Mouse (Mus musculus) mouse embryonic stem cell (cell line): ENCODE data around the gene Tpr.

Source experiments
- in situ Hi-C, 2 experiments: fragments of 300-500 bp; cut with MboI; formaldehyde crosslinking; loops; 1 replicate in 1 of 2; 3 replicates in 1 of 2; pipeline ENCODE4 v1.14.3; 2019 to 2020; ENCODE audit warnings: low sequenced_read_pairs in 2 of 2, low pct_unique_long_range_greater_than_20kb in 1 of 2, mixed read lengths in 1 of 2; ENCODE audit not compliant: unreplicated experiment in 1 of 2

The Tpr gene

DNA sequence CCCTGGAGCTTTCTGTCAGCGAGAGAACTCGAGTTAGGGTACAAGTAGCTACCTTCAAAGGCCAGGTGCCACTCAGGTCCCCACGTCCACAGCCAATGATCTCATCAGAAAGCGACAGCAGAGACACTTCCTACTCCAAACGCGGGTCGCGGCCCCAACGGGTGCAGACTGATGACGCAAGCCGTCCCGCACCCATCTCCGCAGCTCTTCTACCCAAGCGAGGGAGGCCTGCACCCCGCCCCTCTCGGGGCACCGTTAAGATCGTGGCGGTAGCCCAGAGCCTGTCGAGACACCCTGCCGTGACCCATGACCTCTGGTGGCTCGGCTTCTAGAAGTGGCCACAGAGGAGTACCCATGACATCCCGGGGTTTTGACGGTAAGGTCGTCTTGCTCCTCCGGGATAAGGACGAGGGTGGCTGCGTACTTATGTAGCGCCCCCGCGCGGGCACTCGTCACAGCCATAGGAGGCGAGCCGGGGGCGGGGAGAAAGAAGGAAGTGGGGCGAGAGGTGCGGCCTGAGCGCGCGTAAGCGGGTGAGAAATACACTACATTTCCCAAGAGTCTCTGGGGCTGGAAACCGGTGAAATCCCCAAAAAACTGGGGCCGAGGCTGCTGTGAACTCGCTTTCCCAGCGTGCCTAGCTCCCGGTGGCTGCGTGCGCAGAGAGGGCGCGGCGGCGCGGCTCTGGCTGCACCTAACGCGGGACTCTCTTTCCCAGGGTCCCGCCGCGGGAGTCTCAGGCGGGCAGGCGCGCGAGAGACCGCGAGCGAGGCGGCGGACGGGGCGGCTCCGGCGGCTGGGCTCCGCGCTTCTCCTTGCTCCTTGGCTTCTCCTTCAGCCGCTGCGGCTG is at the start of gene Tpr, which contains the start of gene Odr4:
TSS of gene Tpr (plus strand) at position 201 of the 850 bp plus-strand sequence.
TSS of gene Odr4 (minus strand) at position 443 of the 850 bp plus-strand sequence.
- in situ Hi-C loops = no loop called here

DNA sequence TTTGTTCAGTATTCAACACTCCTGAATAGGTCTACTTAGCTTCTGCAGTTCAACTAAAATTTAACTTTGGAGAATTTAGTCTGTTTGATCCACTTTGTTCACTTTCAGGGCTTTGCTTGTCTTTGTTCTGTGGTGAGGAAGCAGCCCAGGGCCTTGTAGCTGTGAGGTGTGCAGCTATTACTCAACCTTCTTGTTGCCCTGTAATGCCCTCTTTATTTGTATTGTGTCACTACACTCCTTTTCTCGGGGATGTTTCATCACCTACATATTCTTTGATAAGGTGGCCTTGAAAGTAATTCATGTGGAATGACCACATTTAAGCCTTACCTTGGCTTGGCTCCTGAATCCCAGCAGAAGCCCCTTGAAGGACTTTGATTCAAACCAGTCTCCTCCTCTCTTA is 31.8 kb upstream of the Tpr start:
- in situ Hi-C loops = no loop called here

DNA sequence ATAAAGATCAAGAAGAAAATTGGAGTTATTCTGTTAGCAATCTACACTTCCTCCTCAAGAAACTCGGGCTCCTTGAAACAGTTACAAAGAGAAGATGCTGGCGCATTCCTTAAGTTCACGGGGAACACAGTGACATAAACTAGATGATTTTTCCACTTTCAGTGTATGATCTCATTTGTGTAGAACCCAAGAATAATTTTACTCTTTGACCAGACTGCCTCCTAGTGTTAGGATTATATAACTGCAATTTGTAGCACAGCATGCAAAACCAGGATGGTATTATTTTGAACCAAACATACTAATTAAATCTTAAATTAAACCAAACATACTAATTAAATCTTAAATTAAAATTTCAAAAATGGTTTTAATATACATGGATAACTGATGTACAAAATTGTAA is 19.7 kb upstream of the Tpr start:
- in situ Hi-C loops = no loop called here

DNA sequence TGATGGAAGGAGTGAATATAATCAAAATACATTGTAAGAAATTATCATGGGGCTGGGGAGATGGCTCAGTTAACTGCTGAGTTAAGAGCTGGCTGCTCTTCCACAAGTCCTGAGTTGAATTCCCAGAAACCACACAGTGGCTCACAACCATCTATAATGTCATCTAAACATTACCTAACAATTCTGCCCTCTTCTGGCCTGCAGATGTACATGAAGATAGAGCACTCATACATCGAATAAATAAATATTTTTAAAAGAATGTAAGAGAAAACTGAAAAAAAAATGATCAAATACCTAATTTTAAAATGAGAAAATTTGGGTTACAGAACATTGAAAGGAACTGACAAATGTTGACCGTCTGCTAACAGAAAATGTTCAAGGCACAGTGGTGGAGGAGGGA is 18.4 kb upstream of the Tpr start:
- in situ Hi-C loops = no loop called here

DNA sequence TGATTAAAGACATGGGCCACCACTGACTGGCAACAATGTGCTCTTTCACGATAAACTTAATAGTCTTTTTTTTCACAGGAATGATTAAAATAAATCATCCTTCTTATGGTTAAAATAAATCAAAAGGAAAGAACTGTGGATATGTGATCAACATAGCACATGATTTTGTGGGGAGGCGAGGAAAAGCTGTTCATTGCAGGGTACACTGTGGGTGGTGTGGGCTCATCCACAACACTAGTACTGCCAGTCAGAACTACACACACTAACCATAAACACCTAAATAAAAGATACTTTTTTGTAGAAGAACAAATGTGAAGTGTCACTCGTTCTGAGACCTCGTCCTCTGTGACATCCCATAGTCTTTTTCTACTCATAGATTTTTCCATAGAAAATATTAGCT is 8.5 kb upstream of the Tpr start:
- in situ Hi-C loops = no loop called here

DNA sequence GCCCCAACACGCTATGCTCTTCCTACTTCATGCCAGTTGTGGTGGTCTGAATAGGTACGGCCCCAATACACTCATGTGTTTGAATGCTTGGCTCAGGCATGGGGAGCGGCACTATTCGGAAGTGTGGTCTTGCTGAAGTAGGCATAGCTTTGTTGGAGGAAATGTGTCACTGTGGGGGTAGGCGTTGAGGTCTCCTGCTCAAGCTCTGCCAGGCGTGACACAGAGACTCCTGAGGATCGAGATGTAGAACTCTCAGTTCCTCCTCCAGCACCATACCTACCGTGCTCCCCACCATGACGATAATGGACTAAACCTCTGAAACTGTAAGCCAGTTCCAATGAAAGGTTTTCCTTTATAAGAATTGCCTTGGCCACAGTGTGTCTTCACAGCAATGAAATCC is 5.1 kb upstream of the Tpr start:
- in situ Hi-C loops = no loop called here

DNA sequence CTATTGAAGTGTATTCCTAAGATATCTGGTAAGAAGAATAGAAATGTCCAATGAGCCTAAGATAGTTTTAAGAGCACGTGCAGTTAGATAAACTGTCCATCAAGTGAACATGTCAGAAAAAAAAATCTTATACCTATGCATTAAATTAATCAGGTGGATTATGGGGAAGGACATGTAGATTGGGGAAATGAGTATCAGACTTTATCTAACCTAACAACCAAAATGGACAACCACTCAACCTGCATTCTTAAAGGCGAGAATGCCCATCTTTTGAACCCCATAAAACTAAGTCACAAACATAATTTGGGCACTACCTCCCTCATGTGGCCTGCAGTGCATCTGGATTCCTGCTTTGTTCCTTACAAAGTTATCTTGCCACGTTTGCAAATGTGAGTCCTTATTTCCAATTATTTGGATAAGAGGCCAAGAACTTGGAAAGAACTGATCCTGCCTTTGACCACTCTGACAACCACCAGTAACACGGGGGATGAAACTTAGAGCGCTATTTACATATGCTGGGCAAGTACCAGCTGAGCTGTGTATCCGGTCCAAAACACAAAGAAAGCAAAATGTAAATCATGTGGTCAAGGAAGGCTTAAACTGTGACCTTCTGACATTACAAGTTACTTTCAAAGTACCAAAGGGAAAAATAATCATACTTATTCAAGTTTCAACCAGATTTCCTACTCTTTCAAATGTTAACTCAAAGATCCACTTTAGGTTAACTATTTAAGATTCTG is 3.1 kb upstream of the Tpr start:
- in situ Hi-C loops = no loop called here

DNA sequence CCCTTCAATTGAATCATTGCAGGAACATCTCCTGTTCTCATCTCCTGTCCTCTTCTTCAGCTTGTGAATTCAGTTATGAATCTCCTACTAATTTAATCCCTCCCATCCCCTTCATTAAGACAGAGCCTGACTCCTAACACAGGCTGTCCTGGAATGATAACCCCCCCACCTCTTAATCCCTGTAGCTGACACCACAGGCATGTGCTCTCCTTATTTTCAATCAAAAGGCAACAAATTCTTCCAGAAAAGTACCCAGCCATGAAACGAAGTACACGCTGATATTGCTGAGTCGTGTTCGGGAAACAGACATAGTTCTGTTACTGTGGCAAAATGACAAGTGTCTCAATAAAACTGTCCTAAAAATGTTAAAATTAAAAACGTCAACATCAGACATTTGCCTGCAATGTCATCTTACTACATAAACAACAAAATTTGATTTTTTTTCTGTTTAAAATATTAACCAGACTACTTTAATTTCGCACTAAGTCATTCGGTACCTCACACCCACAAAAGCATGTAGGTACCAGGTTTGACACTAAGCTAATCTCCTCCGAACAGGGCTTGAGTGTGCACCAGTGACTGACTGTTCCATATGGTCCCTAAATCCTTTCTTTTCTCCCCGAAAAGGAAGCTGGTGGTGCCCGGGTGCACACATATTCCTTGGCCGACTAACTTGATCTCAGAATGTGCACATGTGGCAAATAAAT is 554 bp upstream of the Tpr start:
- in situ Hi-C loops = no loop called here

DNA sequence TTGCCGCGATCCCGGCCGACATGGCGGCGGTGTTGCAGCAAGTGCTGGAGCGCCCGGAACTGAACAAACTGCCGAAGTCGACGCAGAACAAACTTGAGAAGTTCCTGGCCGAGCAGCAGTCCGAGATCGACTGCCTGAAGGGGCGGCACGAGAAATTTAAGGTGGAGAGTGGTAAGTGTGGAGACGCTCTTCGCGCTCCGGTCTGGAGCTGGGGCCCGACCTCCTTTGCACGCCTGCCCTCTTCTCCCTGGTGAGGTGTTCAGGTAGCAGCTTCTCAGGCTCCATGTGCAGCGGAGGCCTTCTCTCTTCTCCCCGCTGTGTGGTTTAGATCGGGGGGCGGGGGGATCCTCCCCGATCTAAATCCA is 832 bp downstream of the Tpr start:
- in situ Hi-C loops = no loop called here

DNA sequence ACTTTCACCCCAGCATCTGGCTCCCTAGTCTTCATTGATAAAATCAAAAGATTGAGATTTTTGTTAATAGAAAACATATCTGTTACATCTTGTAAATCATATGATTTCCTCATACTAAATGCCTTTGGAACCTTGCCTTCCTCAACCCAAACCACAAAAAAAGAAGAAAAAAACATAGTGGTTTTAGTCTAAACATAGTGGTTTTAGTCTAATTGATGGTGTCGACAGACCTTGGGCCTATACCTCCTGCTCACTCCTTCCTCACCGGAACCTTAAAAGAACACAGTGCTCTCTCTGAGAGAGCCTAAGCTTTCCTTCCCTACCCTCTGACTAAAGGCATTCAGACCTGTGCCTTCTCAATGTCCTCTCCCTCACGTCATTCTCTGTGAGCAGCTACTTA is 3.4 kb downstream of the Tpr start:
- in situ Hi-C loops = no loop called here

DNA sequence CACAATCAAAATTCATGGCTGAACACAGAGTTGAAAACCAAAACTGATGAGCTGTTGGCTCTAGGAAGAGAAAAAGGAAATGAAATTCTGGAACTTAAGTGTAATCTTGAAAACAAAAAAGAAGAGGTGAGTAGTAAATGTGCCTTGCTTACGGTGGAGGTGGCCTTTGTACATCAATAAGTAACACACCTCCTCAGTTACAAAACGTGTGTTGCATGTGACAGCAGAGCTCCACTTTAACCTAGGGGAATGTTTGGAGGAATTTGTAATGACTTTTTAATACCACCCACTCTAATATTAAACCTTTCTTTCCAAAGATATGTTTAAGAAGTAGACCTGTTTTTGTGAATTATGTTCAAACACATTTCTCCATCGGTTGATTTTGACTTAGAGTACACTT is 11.3 kb downstream of the Tpr start:
- in situ Hi-C loops = loop anchor here in 1 of 2 experiments (25.0 kb wide), 1 partner anchor 1008 kb away; no protein-coding TSS in a partner anchor

DNA sequence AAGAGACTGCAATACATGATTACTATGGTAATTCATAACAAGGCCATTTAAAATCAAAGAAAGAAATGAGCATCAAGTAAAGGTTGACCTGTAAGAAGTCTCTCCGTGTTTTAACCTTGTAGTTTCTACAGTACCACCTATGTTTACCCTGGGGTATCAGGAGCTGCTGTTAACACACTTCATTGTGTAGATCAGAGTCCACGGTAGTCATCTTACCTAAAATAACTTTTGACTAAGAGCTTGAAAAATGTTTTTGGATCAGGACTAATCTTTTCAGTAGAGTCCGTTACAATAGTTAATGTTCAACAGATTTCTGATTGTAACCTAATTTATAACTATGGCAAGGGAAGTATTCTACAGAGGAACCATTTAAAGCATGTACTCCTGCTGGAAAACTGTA is 11.9 kb downstream of the Tpr start:
- in situ Hi-C loops = loop anchor here in 1 of 2 experiments (25.0 kb wide), 1 partner anchor 1008 kb away; no protein-coding TSS in a partner anchor

DNA sequence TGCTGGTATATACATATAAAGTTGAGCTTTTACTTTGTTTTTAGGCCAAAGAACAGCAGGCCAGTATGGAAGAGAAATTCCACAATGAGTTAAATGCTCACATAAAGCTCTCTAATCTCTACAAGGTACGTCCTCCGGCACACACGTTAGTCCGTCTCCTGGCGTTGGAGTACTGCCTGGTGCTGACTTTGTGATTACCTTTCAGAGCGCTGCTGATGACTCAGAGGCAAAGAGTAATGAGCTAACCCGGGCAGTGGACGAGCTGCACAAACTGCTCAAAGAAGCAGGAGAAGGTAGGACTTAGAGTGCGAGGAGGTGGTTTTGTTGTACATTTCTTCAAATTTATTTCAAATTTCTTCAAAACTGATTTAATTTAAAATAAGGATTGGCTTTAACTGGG is 14.6 kb downstream of the Tpr start:
- in situ Hi-C loops = loop anchor here in 1 of 2 experiments (5.0 to 25.0 kb wide), 2 partner anchors 35 to 1005 kb away; no protein-coding TSS in a partner anchor

DNA sequence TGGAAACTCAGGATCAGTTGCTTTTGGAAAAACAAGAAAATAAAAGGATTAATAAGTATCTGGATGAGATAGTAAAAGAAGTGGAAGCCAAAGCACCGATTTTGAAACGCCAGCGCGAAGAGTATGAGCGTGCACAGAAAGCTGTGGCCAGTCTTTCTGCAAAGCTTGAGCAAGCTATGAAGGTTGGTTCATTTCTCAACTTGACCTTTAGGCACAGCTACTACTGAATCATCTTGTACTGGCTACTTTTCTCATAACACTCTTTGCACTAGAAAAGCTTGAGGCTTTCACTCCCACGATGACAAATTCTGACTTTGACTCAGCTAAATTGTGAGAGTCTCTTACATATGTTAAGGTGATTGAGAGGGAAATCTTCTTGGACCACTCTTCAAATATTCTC is 17.4 kb downstream of the Tpr start:
- in situ Hi-C loops = loop anchor here in 1 of 2 experiments (5.0 to 25.0 kb wide), 2 partner anchors 32 to 1002 kb away; no protein-coding TSS in a partner anchor

DNA sequence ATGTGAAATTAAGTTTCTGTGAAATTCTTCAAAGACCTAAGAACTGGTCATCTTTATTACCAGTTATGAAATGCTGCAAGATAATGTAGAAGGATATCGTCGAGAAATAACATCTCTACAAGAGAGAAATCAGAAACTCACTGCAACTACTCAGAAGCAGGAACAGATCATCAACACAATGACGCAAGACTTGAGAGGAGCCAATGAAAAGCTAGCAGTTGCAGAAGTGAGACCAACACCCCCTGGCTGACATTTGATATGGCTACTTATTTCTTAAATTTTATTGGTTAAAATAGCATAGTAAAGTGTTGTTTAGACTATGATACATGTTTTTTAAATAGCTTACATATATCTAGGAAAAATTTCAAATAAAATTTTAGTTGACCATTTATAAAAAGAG is 23.4 kb downstream of the Tpr start:
- in situ Hi-C loops = loop anchor here (5.0 to 25.0 kb wide), 2 partner anchors 36 to 996 kb away; no protein-coding TSS in a partner anchor

DNA sequence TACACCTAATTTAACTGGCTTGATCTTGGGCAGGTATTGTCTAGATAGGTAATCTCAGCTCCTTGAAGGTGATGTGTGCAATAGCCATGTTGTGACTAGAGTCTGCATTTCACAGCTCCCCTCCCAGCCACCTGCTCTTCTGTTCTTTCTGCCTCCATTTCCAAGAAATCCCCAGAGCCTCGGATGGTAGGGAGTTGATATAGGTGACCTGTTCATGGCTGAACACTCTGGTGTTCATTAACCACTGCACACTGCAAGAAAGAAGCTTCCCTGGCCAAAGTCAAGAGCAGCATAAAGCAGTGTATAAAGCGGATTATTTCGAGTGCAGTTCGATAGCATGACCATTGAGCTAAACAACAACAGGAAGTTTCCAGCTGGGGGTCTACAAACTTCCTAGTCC is 25.8 kb downstream of the Tpr start:
- in situ Hi-C loops = loop anchor here (5.0 to 25.0 kb wide), 2 partner anchors 34 to 994 kb away; no protein-coding TSS in a partner anchor

DNA sequence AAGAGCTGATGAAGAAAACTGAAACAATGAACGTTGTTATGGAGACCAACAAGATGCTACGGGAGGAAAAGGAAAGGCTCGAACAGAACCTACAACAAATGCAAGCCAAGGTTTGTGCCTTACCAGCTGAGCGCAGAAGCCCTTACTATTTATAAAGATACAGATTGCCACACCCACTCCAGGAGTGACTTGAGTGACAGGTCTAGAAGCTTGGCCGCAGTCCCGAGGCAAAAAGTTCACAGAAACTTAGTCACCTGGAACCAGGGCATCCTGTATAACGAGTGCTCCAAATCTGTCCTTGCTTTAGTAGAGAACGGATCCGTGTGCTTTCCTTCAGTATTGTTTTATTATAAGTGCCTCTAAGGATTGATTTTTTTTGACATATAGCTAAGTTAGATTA is 33.0 kb downstream of the Tpr start:
- in situ Hi-C loops = loop anchor here (25.0 kb wide), 1 partner anchor 937 kb away; no protein-coding TSS in a partner anchor

DNA sequence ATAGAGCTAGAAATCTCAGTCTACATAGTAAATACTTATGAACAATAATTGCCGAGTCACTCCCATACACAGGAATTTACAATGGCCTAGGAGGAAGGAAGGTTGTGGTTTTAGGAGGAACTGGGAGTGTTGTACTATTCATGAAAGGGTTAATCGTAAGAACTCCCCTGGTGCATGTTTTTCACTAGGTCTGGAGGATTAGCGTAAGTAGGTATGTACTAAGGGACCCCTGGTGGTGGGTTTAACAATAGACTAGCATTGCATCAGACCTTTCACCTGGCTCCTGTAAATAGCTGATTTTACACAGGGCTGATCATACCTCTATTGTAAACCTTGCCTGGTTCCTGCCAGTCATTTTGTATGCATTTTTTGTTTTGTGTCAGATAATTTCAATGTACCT is 33.6 kb downstream of the Tpr start:
- in situ Hi-C loops = loop anchor here (25.0 kb wide), 1 partner anchor 936 kb away; no protein-coding TSS in a partner anchor

DNA sequence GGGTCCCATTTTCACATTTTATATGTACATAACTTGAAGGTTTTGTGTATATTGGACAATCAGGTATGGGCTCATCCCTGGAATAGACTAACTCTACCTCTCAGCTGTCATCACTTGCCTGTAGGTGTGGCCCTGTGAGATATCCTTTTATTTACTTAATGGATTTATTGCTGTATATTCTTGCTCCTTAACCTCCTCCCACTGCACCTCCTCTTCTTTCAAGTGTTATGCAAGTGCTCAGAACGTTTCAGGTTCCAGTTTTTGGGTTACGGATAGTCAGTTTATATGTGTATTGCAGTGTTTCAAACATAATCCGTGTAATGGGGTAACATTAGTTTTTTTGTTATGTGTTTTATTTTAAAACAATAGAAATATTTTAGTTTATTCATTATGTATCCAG is 46.0 kb downstream of the Tpr start:
- in situ Hi-C loops = loop anchor here (25.0 kb wide), 1 partner anchor 924 kb away; no protein-coding TSS in a partner anchor
